Mouse (Mus musculus) small intestine, adult 2 months (tissue): ENCODE results near the gene Cetn3.

Experiments
- CTCF ChIP-seq: fragments of 200-500 bp; IDR thresholded peaks from 2 replicates; pipeline ENCODE4 v1.5.1; 2012; ENCODE audit warnings: low read depth, mild to moderate bottlenecking, control low read depth, inconsistent platforms, low read length, moderate library complexity, mixed read lengths; ENCODE audit not compliant: insufficient replicate concordance, insufficient read length; ENCODE audit errors: extremely low read depth
- POLR2A ChIP-seq: fragments of 200-500 bp; IDR thresholded peaks from 2 replicates; pipeline ENCODE4 v1.6.1; 2012; ENCODE audit warnings: low read depth, mild to moderate bottlenecking, control low read depth, inconsistent platforms, low read length, moderate library complexity

DNA sequence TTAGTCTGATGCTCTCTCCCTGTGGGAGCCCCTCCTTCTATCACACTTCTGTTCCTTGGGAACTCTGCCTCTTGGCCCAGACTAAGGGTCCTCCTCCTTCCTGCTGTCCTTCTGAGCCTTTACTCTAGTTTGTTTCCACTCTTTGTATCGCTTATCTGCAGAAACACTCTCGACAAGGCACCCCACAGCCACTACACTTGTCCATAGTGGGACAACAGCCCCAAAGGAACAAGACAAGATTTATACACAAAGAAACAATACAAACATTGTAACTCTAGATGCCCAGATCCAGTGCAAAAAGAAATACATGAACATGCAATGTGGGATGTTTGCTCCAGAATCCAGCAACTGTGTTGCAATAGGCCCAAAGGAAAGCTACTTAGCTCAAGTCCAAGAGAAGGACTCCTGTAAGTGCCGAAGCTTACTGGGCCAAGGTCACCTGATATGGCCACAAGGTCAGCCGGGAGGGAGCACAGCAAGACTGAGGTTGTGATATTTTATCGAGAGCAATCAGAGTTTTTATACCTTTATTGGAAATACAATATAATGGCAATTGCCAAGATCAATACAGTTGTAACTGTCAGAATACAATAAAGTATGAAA lies 25.7 kb upstream of the Cetn3 start:
- no peak for TF ChIP-seq CTCF
- no peak for TF ChIP-seq POLR2A
